Mouse (Mus musculus): ENCODE measurements around the gene Psg16. TPM values are rescaled to one million over a fixed set of nuclear protein-coding genes. Genes with fewer than 3 reads are reported as not detected.

The Psg16 gene
- polyA plus RNA-seq, 1 experiment from 2014 or later, result 0.06 TPM

- no peak for ATAC-seq (ENCODE audit: insufficient number of reproducible peaks, low FRiP score)
These were observed 81.8 kb downstream of the Psg16 start for GRCm38 (mm10) chr7:17155634-17156033.

DNA sequence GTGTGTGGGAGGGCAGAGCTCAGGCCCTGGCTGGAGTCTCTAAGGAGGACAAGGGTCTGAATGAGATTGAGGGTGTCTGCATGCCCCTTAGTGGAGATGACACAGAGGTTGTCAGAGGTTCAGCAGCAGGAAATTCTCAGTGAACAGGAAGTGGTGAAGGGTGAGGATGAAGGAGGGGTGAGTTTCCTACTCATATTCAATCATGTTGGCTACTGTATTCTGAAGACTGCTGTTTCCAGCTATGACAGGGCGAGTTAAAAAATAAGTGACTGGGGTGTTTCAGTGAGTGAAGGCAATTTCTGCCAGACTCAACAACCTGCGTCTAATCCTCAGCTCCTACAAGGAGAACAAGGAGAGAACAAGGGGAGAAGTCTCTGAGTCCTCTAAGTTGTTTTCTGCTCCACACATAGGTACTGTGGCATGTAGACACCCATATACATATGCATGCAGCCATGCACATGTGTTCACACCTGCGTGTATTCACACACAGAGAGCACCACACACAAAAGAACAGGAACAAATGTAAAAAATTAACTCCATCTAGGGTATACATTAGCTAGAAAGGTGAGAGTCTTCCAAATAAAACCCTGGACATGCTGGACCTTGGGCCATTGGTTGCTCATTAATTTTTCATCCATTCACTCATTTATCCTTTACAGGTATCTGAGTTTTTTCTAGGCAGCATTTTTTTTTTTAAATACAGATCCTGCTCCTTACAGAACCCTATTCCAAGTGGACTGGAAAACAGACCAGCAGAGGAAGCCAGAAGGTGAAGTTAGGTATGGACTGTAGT is 83.2 kb downstream of the Psg16 start:
- no peaks in the 10 kb centered on the region for H3K4me1 ChIP-seq (replicated peaks)
- WGBS, result 65% methylated on average over 3 of the region's 3 CpGs

More at GRCm38 (mm10) chr7:17155634-17156033, 81.8 kb downstream of the Psg16 start:
- 36% methylated on average over 2 of the region's 2 CpGs for WGBS
- Histone ChIP-seq H3K9me3 (replicated peaks) (peaks cover 29% of the 10 kb centered on the region; the same call in 1 of the 2 replicates), H3K4me1 (replicated peaks) (no peaks in the 10 kb centered on the region), H3K4me3 (no peak overlapping the region), H3K27ac (ENCODE audit: poor library complexity, severe bottlenecking) (no peak overlapping the region), H3K4me2 (no peak overlapping the region), H3K27me3 (replicated peaks) (no peaks in the 10 kb centered on the region), H3K36me3 (no peaks in the 10 kb centered on the region), H3K9ac (no peak overlapping the region)

GRCm38 (mm10) chr7:17159011-17159410 is 85.2 kb downstream of the Psg16 start:
- Histone ChIP-seq H3K4me3 (no peak overlapping the region), H3K9ac (no peak overlapping the region), H3K36me3 (no peaks in the 10 kb centered on the region), H3K4me1 (replicated peaks) (no peaks in the 10 kb centered on the region), H3K27ac (ENCODE audit: poor library complexity, severe bottlenecking) (no peak overlapping the region), H3K4me2 (no peak overlapping the region), H3K27me3 (replicated peaks) (no peaks in the 10 kb centered on the region), H3K9me3 (replicated peaks) (peaks cover 26% of the 10 kb centered on the region; the same call in 1 of the 2 replicates)
- no peak for ATAC-seq (ENCODE audit: insufficient number of reproducible peaks, low FRiP score)
- 67% methylated on average over 7 of the region's 7 CpGs for WGBS

More for the DNA sequence above, 83.2 kb downstream of the Psg16 start:
- peaks cover 27% of the 10 kb centered on the region; the same call in 1 of the 2 replicates for H3K9me3 ChIP-seq (replicated peaks)
- H3K4me2 ChIP-seq, result no peak overlapping the region
- no peak overlapping the region for H3K4me3 ChIP-seq
- no peak overlapping the region for H3K27ac ChIP-seq (ENCODE audit: poor library complexity, severe bottlenecking)
- no peak overlapping the region for H3K9ac ChIP-seq
- no peaks in the 10 kb centered on the region for H3K27me3 ChIP-seq (replicated peaks)
- H3K36me3 ChIP-seq, result no peaks in the 10 kb centered on the region
- ATAC-seq (ENCODE audit: insufficient number of reproducible peaks, low FRiP score), result no peak

GRCm38 (mm10) chr7:17171827-17172226 is 98.0 kb downstream of the Psg16 start:
- ATAC-seq (ENCODE audit: insufficient number of reproducible peaks, low FRiP score), result no peak
- no peak overlapping the region for H3K4me3 ChIP-seq
- no peak overlapping the region for H3K4me2 ChIP-seq
- whole genome bisulfite sequencing, result 80% methylated on average over 4 of the region's 4 CpGs
- no peaks in the 10 kb centered on the region for H3K4me1 ChIP-seq (replicated peaks)
- peaks cover 23% of the 10 kb centered on the region for H3K9me3 ChIP-seq (replicated peaks)
- H3K27ac ChIP-seq (ENCODE audit: poor library complexity, severe bottlenecking), result no peak overlapping the region
- no peaks in the 10 kb centered on the region for H3K27me3 ChIP-seq (replicated peaks)
- no peaks in the 10 kb centered on the region for H3K36me3 ChIP-seq
- no peak overlapping the region for H3K9ac ChIP-seq

Other genes starting within 250 kb of the Psg16 start
- gene Prkd2, start 231.1 kb upstream of the Psg16 start, polyA plus RNA-seq (2016; fragmentation: Nextera tagmentation; extraction: Ambion mirVana), result 10.8 and 11.8 TPM in 2 replicates
- 14.3 and 15.2 TPM in 2 replicates for gene Dact3, start 198.7 kb upstream of the Psg16 start, polyA plus RNA-seq (2016; fragmentation: Nextera tagmentation; extraction: Ambion mirVana)
- gene Gng8, start 182.3 kb upstream of the Psg16 start, polyA plus RNA-seq (2016; fragmentation: Nextera tagmentation; extraction: Ambion mirVana), result 2.3 and 4.3 TPM in 2 replicates
- gene Ptgir, start 167.6 kb upstream of the Psg16 start, polyA plus RNA-seq (2016; fragmentation: Nextera tagmentation; extraction: Ambion mirVana), result 0.28 and 0.34 TPM in 2 replicates
- gene Calm3, start 149.9 kb upstream of the Psg16 start, polyA plus RNA-seq (2016; fragmentation: Nextera tagmentation; extraction: Ambion mirVana), result 83.6 and 95.0 TPM in 2 replicates
- 3.5 and 4.2 TPM in 2 replicates for gene Pnmal2, start 129.4 kb upstream of the Psg16 start, polyA plus RNA-seq (2016; fragmentation: Nextera tagmentation; extraction: Ambion mirVana)
- 0.14 and 0.28 TPM in 2 replicates for gene Pnmal1, start 114.4 kb upstream of the Psg16 start, polyA plus RNA-seq (2016; fragmentation: Nextera tagmentation; extraction: Ambion mirVana)
- gene Gm42372, start 91.0 kb upstream of the Psg16 start, polyA plus RNA-seq (2016; fragmentation: Nextera tagmentation; extraction: Ambion mirVana), result 0.14 and 0.15 TPM in 2 replicates
- 19.6 and 29.4 TPM in 2 replicates for gene Ccdc8, start 81.3 kb upstream of the Psg16 start, polyA plus RNA-seq (2016; fragmentation: Nextera tagmentation; extraction: Ambion mirVana)
- gene Ppp5c, start 46.1 kb upstream of the Psg16 start, polyA plus RNA-seq (2016; fragmentation: Nextera tagmentation; extraction: Ambion mirVana), result 87.3 and 91.9 TPM in 2 replicates
- gene Hif3a, start 11.6 kb upstream of the Psg16 start, polyA plus RNA-seq (2016; fragmentation: Nextera tagmentation; extraction: Ambion mirVana), result 36.8 and 38.2 TPM in 2 replicates
- gene Ceacam3, start 76.2 kb downstream of the Psg16 start, polyA plus RNA-seq (2016; fragmentation: Nextera tagmentation; extraction: Ambion mirVana), result not detected in 2 replicates
- not detected in 2 replicates for gene Psg29, start 129.4 kb downstream of the Psg16 start, polyA plus RNA-seq (2016; fragmentation: Nextera tagmentation; extraction: Ambion mirVana)

All from heart, embryonic 12.5 days (tissue).